Mouse (Mus musculus) midbrain, embryonic 10.5 days (tissue): ENCODE measurements around the gene Tnfrsf19. TPM values are rescaled to one million over a fixed set of nuclear protein-coding genes. Genes with fewer than 3 reads are reported as not detected.

Experiments
- DNase-seq: peaks from one replicate; pipeline ENCODE4 v3.0.0-alpha.2; 2017; ENCODE audit warnings: low spot score
- H3K27ac ChIP-seq: fragments of 300-500 bp; sonication (generic); replicated peaks from 2 replicates; pipeline ENCODE4 v1.5.1; 2016; ENCODE audit warnings: mild to moderate bottlenecking
- H3K27me3 ChIP-seq: fragments of 300-500 bp; sonication (generic); 2 replicates; pipeline ENCODE4 v1.6.1; 2016; ENCODE audit warnings: low read depth, mild to moderate bottlenecking; ENCODE audit not compliant: poor library complexity, severe bottlenecking
- H3K36me3 ChIP-seq: fragments of 300-500 bp; sonication (generic); 2 replicates; pipeline ENCODE4 v1.6.1; 2016; ENCODE audit warnings: mild to moderate bottlenecking, moderate library complexity
- H3K4me1 ChIP-seq: fragments of 300-500 bp; sonication (generic); 2 replicates; pipeline ENCODE4 v1.6.1; 2016
- H3K4me3 ChIP-seq: fragments of 300-500 bp; sonication (generic); 2 replicates; pipeline ENCODE4 v1.5.1; 2016; ENCODE audit warnings: mild to moderate bottlenecking, moderate library complexity
- H3K9me3 ChIP-seq: fragments of 300-500 bp; sonication (generic); replicated peaks from 2 replicates; pipeline ENCODE4 v1.6.1; 2016; ENCODE audit warnings: mild to moderate bottlenecking
- WGBS: fragments of 180-500 bp; shearing (Covaris S2); methylation state at CpG from one replicate; pipeline ENCODE4 v1.1.7; 2016; 5-methylcytosine and 5-hydroxymethylcytosine counted together
- polyA plus RNA-seq: library from polyadenylated mRNA; unstranded; fragments of >200 nt; fragmentation: Nextera tagmentation; extraction: Ambion mirVana; gene quantifications from 2 replicates; pipeline ENCODE4 v1.2.1, GENCODE M21; 2016

The Tnfrsf19 gene
- polyA plus RNA-seq, 1 experiment from 2014 or later: 88.7 TPM

DNA sequence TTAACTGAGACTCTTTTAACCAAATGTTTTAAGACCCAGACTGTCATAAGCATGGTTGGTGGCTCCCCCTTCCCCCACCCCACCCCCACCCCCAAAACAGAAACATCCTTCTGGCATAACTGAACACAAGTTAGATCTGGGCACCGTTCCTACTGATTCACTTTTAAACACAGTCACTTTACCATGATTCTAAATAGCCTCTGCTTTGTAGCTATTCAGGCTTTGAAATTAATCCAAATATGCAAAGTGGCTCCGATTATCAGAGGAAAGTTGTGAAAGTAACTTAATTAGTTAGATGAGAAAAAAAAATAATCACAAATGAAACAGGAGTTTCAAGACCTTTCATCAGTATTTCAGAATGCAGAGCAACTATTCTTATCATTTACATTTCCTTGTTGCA lies 2.0 kb downstream of the Tnfrsf19 start:
- Histone ChIP-seq H3K4me1 (peaks cover 70% of the 10 kb centered on the region), H3K4me3 (peak overlapping the region; percentile 63), H3K27ac (peak overlapping the region; percentile 93), H3K27me3 (peaks cover 34% of the 10 kb centered on the region), H3K36me3 (peaks cover 13% of the 10 kb centered on the region; the same call in 1 of the 2 replicates), H3K9me3 (no peaks in the 10 kb centered on the region)
- DNase-seq: no peak
- WGBS: 15% methylated on average over 2 of the region's 2 CpGs

DNA sequence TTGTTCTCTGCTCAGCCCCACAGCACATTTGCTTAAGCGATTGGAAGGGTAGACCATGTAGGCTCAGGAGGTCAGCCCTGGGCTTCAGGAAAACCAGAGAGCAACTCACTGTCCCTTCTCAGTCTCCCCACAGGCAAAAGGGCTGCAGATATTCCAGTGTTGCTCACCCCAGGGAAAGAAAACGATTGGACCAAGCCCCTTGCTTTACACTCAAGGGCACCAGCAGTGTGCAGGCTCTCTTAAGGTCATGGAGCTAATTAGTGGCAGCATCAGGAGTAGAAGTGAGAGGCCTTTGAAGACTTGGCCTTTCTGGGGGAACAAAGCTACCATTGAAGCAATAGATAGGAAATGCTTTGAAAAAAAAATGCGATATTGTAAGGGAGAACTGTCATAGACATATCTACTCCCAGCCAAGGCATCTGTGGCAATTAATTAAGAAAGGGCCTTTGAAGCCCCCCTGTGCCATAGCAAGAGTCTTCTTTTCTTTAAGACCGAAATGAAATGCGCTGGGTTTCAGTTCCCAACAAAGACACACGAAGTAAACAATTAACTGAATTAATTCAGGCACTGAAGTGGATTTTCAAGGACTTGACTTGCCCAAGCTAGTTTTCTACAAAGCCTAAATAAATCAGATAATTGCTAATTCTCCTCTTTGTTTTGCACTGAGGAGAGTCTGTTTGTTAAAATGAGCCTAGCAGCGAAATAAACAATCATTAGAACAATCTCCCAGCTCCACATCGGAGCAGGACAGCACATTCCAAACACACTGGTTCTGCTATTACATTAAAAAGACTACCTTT lies 2.6 kb downstream of the Tnfrsf19 start:
- H3K4me1 ChIP-seq: peaks cover 75% of the 10 kb centered on the region
- peak; percentile 54 for DNase-seq
- peak overlapping the region; percentile 93 for H3K27ac ChIP-seq

DNA sequence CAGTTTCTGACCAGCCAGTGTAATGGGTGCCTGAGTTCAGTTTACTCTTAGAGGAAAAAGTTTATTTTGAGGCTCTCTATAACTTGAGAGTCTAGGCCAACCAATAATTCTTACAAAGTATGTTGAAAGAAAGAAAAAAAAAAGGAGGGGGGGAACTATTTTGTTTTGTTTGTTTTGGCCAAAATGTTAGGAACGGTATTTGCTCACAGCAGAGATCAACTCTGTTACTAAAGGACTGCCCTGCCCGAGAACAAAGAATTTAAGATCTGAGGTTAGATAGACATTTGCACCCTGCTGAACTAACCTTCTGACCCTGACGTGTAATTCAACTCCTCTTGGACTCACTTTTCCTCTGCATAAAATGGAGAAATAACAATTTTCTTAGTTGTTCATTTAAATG lies 4.0 kb downstream of the Tnfrsf19 start:
- Histone ChIP-seq H3K27ac (peak overlapping the region; percentile 71), H3K36me3 (peaks cover 13% of the 10 kb centered on the region; the same call in 1 of the 2 replicates), H3K4me1 (peaks cover 77% of the 10 kb centered on the region), H3K27me3 (peaks cover 27% of the 10 kb centered on the region), H3K4me3 (no peak overlapping the region), H3K9me3 (no peaks in the 10 kb centered on the region)
- 8% methylated on average over 3 of the region's 3 CpGs for WGBS
- no peak for DNase-seq

More for the DNA sequence above, 2.6 kb downstream of the Tnfrsf19 start:
- Histone ChIP-seq H3K9me3 (no peaks in the 10 kb centered on the region), H3K27me3 (peaks cover 32% of the 10 kb centered on the region), H3K36me3 (peaks cover 13% of the 10 kb centered on the region; the same call in 1 of the 2 replicates), H3K4me3 (peak overlapping the region; percentile 63)
- WGBS: 3% methylated on average over 8 of the region's 8 CpGs

DNA sequence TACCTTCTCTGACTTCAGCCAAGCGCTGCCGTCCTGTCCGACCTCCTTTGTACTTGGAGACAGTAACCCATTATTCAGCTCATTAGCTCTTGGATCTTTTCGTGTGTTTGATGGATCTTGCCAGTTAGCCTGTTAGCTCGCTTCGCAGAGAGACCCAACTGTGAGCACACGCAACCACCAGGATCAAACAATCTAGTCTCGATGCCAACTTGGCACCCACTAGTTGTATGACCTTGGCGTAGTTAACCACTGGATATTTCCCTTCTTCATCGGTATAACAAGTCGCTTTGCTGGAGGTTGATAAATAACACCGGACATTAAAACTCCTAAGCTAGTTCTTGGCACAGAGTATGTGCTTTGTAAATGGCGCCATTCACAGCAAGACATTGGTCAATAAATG lies 6.1 kb downstream of the Tnfrsf19 start:
- 93% methylated on average over 13 of the region's 13 CpGs for WGBS
- no peak overlapping the region for H3K27ac ChIP-seq

DNA sequence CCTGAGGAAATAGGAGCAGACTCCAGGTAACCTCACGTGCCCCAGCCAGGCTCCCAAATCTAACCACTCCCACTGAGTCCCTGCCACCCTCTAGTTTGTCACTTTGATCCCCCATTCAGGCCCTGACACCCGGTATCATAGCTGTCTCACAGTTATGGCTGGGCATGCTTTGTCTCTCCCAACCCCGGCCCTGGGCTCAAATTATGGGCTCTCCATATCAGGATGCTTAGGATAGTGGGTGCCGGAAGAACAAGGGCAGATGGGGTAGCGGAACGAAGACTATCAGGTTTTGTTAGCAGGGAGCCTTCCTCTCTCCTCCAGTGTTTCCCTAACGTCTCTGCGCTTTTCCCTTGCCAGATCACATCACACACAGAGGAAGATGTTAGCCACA lies 8.2 kb downstream of the Tnfrsf19 start:
- Histone ChIP-seq H3K4me1 (peaks cover 67% of the 10 kb centered on the region), H3K27me3 (peaks cover 18% of the 10 kb centered on the region), H3K27ac (peak overlapping the region; percentile 90), H3K9me3 (no peaks in the 10 kb centered on the region), H3K36me3 (peaks cover 13% of the 10 kb centered on the region; the same call in 1 of the 2 replicates), H3K4me3 (peak overlapping the region; percentile 80)
- DNase-seq: no peak
- 23% methylated on average over 8 of the region's 8 CpGs for WGBS

More for the DNA sequence above, 6.1 kb downstream of the Tnfrsf19 start:
- Histone ChIP-seq H3K9me3 (no peaks in the 10 kb centered on the region), H3K4me3 (no peak overlapping the region), H3K36me3 (peaks cover 13% of the 10 kb centered on the region; the same call in 1 of the 2 replicates), H3K27me3 (peaks cover 18% of the 10 kb centered on the region), H3K4me1 (peaks cover 76% of the 10 kb centered on the region)
- no peak for DNase-seq

DNA sequence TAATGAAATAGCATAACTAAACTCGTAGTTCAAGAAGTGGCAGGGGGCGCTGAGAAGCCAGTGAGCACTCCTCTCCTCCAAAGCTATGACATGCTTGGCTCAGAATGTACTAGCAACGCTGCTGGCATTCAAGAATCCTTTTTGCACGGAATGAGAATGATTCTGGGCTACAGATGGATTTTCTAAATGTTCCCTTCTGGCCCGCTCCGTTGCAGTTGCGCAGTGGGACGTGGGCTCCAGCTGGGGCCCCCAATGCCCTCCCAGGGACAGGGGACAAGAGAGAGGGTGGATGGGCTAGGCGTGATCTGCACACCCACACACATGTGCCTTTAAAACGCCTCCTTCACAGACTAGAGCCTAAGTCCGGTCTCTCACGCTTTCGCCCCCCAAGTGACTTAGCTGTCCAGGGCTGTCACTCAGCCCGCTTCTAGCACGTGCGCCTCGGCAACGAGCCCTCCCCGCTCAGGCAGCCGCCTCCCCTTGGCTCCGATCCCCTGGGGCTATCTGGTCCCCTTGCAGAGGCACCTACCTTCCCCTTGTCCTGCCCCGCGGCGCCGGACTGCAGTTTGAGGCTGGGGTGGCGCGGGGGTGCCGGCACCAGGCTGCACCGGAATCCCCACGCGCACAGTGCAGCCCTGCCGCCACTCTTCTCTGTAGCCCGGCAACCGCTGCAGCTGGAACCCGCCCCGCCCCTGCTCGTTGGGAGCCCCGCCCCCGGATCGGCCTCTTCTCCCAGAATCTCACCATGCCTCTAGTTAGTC lies 8.8 kb downstream of the Tnfrsf19 start:
- Histone ChIP-seq H3K4me3 (peak overlapping the region; percentile 80), H3K27ac (peak overlapping the region; percentile 90), H3K9me3 (no peaks in the 10 kb centered on the region), H3K36me3 (peaks cover 13% of the 10 kb centered on the region; the same call in 1 of the 2 replicates), H3K4me1 (peaks cover 63% of the 10 kb centered on the region), H3K27me3 (peaks cover 18% of the 10 kb centered on the region)
- WGBS: under 1% methylated on average over 40 of the region's 40 CpGs
- DNase-seq: peak; percentile 89

DNA sequence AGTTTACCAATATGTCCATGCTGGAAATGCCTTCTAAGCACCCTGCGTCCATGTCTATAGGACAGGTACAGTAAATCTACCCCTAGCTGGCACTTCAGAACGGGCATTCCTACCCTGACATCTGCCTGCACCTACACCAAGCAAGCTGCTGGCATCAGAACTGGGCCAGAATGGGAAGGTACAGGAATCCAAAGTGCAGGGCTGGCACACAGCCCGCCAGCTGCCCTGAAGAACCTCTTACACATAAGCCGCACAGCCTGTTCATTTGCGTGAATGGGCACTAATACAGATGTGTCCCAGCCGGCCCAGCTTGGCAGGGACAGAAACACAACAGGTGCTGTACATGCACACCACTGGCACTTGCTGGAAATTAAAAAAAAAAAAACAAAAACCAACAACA lies 15.9 kb downstream of the Tnfrsf19 start:
- 99% methylated on average over 6 of the region's 6 CpGs for WGBS
- H3K27me3 ChIP-seq: no peaks in the 10 kb centered on the region
- DNase-seq: no peak

DNA sequence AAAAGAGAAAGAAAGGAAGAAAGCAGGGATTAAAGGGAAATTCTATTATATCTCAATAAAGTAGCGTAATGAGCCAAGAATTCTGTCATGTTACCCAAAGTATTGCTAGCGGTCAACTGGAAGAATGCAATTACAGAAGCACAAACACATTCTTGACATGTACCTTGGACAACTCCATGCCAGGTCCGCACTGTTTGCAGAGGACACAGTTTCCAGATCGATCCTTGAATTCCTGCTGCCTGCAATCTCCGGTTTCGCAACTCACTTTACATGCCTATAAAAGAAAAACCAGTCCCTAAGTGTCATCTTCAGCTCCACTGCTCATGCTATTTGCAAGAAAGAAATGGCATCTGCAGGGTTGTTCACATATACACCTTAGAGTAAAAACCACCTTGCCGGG lies 22.3 kb downstream of the Tnfrsf19 start:
- H3K9me3 ChIP-seq: no peaks in the 10 kb centered on the region; the same call in 1 of the 2 replicates
- H3K4me3 ChIP-seq: no peak overlapping the region
- H3K4me1 ChIP-seq: peaks cover 24% of the 10 kb centered on the region
- H3K27ac ChIP-seq: no peak overlapping the region
- no peak for DNase-seq
- WGBS: 82% methylated on average over 7 of the region's 7 CpGs
- H3K36me3 ChIP-seq: peaks cover 74% of the 10 kb centered on the region
- H3K27me3 ChIP-seq: no peaks in the 10 kb centered on the region

More for the DNA sequence above, 15.9 kb downstream of the Tnfrsf19 start:
- Histone ChIP-seq H3K4me1 (peaks cover 13% of the 10 kb centered on the region), H3K9me3 (no peaks in the 10 kb centered on the region), H3K27ac (no peak overlapping the region), H3K4me3 (no peak overlapping the region), H3K36me3 (peaks cover 60% of the 10 kb centered on the region)

DNA sequence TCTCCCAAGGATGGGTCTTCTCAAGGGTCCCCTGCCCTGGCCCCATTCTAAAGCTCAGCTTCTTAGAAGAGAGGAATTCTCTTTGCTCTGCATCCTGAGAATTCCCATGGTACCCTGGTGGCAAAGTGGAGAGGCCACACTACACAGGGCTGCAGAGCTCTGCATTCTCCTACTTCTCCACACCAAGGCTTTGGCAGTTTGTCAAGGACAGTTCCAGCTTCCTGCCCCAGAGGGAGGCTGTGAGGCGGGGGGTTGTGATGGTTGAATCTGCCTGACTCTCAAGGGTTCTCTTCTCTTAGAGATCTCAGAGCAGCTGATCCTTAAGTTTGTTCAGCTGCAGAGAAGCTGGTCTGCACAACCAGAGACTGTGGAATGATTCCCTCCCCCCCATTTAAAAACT lies 23.9 kb downstream of the Tnfrsf19 start:
- Histone ChIP-seq H3K27me3 (no peaks in the 10 kb centered on the region), H3K9me3 (no peaks in the 10 kb centered on the region; the same call in 1 of the 2 replicates), H3K27ac (peak overlapping the region; percentile 19), H3K4me1 (peaks cover 38% of the 10 kb centered on the region), H3K4me3 (no peak overlapping the region), H3K36me3 (peaks cover 64% of the 10 kb centered on the region)
- WGBS: 89% methylated on average over 1 of the region's 1 CpGs
- DNase-seq: no peak

DNA sequence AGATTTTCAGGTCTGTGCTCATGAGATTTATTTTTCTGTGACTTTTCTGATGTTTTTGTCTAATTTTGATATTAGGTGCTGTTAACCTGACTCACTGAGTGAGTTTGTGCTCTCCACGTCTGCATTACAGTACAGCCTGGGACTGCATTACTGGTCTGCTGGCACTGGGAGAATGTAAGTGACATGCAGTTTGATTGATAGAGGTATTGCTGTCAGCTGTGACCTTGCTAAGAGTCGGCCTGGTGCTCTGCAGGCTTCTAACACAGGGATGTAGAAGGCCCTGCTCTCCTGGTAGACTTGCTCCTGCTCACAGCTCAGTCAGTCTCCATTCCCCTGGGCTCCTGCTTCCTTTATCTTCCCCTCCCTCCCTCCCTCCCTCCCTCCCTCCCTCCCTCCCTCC lies 25.3 kb downstream of the Tnfrsf19 start:
- Histone ChIP-seq H3K9me3 (no peaks in the 10 kb centered on the region; the same call in 1 of the 2 replicates), H3K4me1 (peaks cover 47% of the 10 kb centered on the region), H3K4me3 (no peak overlapping the region), H3K27ac (no peak overlapping the region), H3K36me3 (peaks cover 62% of the 10 kb centered on the region), H3K27me3 (peaks cover 3% of the 10 kb centered on the region)
- WGBS: 90% methylated on average over 2 of the region's 2 CpGs
- DNase-seq: no peak

DNA sequence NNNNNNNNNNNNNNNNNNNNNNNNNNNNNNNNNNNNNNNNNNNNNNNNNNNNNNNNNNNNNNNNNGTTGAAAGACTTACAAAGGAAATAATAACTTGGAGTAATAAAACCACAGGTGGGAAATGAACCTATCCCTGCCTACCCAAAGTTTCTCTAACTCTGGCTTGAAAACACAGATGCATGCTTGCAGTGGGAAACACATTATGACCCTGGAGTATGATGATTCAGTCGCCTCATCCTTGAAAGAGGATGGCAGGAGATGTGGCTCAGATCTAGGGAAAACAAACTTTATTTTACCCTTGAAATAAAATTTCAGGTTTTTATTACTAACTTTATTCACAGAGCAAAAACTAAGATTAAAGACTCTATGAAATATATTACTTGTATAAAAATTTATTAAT lies 26.4 kb downstream of the Tnfrsf19 start:
- no peak for DNase-seq
- H3K4me3 ChIP-seq: no peak overlapping the region
- peaks cover 68% of the 10 kb centered on the region for H3K36me3 ChIP-seq
- 93% methylated on average over 1 of the region's 1 CpGs for WGBS
- H3K4me1 ChIP-seq: peaks cover 56% of the 10 kb centered on the region
- no peak overlapping the region for H3K27ac ChIP-seq
- H3K27me3 ChIP-seq: peaks cover 12% of the 10 kb centered on the region
- H3K9me3 ChIP-seq: no peaks in the 10 kb centered on the region; the same call in 1 of the 2 replicates

DNA sequence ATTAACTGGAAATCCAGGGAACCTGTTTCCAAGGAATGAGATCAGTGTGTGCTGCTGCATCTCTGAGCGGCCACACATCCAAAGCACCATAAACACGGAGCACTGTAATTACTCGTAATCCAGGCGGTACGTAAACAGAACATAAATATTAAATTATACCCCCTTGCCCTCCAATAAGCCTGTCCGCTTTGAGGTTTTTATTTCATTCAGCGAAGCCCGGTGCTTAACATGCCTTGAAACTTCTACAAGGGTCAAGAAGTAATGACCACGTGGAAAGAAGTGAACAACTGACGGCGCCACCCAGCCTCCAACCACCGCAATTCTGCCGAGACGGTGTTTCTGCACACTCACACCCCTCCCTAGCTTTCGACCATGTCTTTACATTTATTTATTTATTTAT lies 31.7 kb downstream of the Tnfrsf19 start:
- H3K27me3 ChIP-seq: peaks cover 34% of the 10 kb centered on the region
- WGBS: 86% methylated on average over 15 of the region's 15 CpGs
- H3K9me3 ChIP-seq: no peaks in the 10 kb centered on the region
- no peak for DNase-seq
- no peak overlapping the region for H3K4me3 ChIP-seq
- no peak overlapping the region for H3K27ac ChIP-seq
- H3K4me1 ChIP-seq: peaks cover 82% of the 10 kb centered on the region
- H3K36me3 ChIP-seq: peaks cover 41% of the 10 kb centered on the region
